Mouse (Mus musculus): ENCODE data around the gene Cfap77. TPM values are rescaled to one million over a fixed set of nuclear protein-coding genes. Genes with fewer than 3 reads are reported as not detected.

Cfap77 gene
- polyA plus RNA-seq, 1 experiment from 2014 or later = 0.27 TPM

GRCm38 (mm10) chr2:28988781-28989180 lies 66.1 kb downstream of the Cfap77 start:
- Histone ChIP-seq H3K4me2 (no peak overlapping the region), H3K27me3 (replicated peaks) (peaks cover 18% of the 10 kb centered on the region; the same call in 1 of the 2 replicates), H3K4me3 (no peak overlapping the region), H3K36me3 (no peaks in the 10 kb centered on the region), H3K9ac (no peak overlapping the region), H3K9me3 (replicated peaks) (no peaks in the 10 kb centered on the region; the same call in 1 of the 2 replicates), H3K27ac (ENCODE audit: poor library complexity, severe bottlenecking) (no peak overlapping the region), H3K4me1 (replicated peaks) (no peaks in the 10 kb centered on the region)
- WGBS = 92% methylated on average over 3 of the region's 3 CpGs
- no peak for ATAC-seq (ENCODE audit: insufficient number of reproducible peaks, low FRiP score)

GRCm38 (mm10) chr2:28980080-28980910 lies 74.6 kb downstream of the Cfap77 start:
- H3K27ac ChIP-seq (ENCODE audit: poor library complexity, severe bottlenecking) = no peak overlapping the region
- H3K9ac ChIP-seq = no peak overlapping the region; the same call in 1 of the 2 replicates
- H3K4me1 ChIP-seq (replicated peaks) = no peaks in the 10 kb centered on the region
- H3K27me3 ChIP-seq (replicated peaks) = peaks cover 29% of the 10 kb centered on the region
- no peak overlapping the region for H3K4me2 ChIP-seq
- no peaks in the 10 kb centered on the region for H3K9me3 ChIP-seq (replicated peaks)
- no peak for ATAC-seq (ENCODE audit: insufficient number of reproducible peaks, low FRiP score)
- WGBS = 73% methylated on average over 20 of the region's 20 CpGs
- H3K36me3 ChIP-seq = no peaks in the 10 kb centered on the region
- no peak overlapping the region for H3K4me3 ChIP-seq

- no peaks in the 10 kb centered on the region for H3K9me3 ChIP-seq (replicated peaks)
- no peak overlapping the region for H3K27ac ChIP-seq (ENCODE audit: poor library complexity, severe bottlenecking)
- H3K4me1 ChIP-seq (replicated peaks) = peaks cover 8% of the 10 kb centered on the region
- no peak for ATAC-seq (ENCODE audit: insufficient number of reproducible peaks, low FRiP score)
- no peak overlapping the region for H3K4me2 ChIP-seq
- no peak overlapping the region for H3K9ac ChIP-seq
- H3K27me3 ChIP-seq (replicated peaks) = peaks cover 41% of the 10 kb centered on the region
- H3K36me3 ChIP-seq = no peaks in the 10 kb centered on the region
- 69% methylated on average over 4 of the region's 4 CpGs for WGBS
- no peak overlapping the region for H3K4me3 ChIP-seq
Observed at GRCm38 (mm10) chr2:28978461-28978860, 76.4 kb downstream of the Cfap77 start.

GRCm38 (mm10) chr2:28976635-28977034 lies 78.2 kb downstream of the Cfap77 start:
- Histone ChIP-seq H3K4me1 (replicated peaks) (peaks cover 8% of the 10 kb centered on the region), H3K9me3 (replicated peaks) (no peaks in the 10 kb centered on the region), H3K27ac (ENCODE audit: poor library complexity, severe bottlenecking) (no peak overlapping the region), H3K27me3 (replicated peaks) (peaks cover 53% of the 10 kb centered on the region), H3K36me3 (no peaks in the 10 kb centered on the region), H3K9ac (no peak overlapping the region), H3K4me3 (no peak overlapping the region), H3K4me2 (no peak overlapping the region)
- ATAC-seq (ENCODE audit: insufficient number of reproducible peaks, low FRiP score) = no peak
- WGBS = 11% methylated on average over 7 of the region's 7 CpGs

- Histone ChIP-seq H3K4me2 (no peak overlapping the region), H3K9ac (no peak overlapping the region), H3K36me3 (no peaks in the 10 kb centered on the region), H3K4me1 (replicated peaks) (peaks cover 8% of the 10 kb centered on the region), H3K27me3 (replicated peaks) (peaks cover 61% of the 10 kb centered on the region), H3K4me3 (no peak overlapping the region), H3K27ac (ENCODE audit: poor library complexity, severe bottlenecking) (no peak overlapping the region), H3K9me3 (replicated peaks) (no peaks in the 10 kb centered on the region)
- ATAC-seq (ENCODE audit: insufficient number of reproducible peaks, low FRiP score) = no peak
- WGBS = 63% methylated on average over 5 of the region's 5 CpGs
Observed at GRCm38 (mm10) chr2:28975604-28976003, 79.3 kb downstream of the Cfap77 start.

GRCm38 (mm10) chr2:28974520-28974919 lies 80.3 kb downstream of the Cfap77 start:
- H3K27ac ChIP-seq (ENCODE audit: poor library complexity, severe bottlenecking) = no peak overlapping the region
- WGBS = 21% methylated on average over 6 of the region's 6 CpGs
- H3K4me3 ChIP-seq = no peak overlapping the region
- no peak overlapping the region for H3K9ac ChIP-seq
- H3K36me3 ChIP-seq = no peaks in the 10 kb centered on the region
- H3K4me2 ChIP-seq = no peak overlapping the region
- peaks cover 8% of the 10 kb centered on the region for H3K4me1 ChIP-seq (replicated peaks)
- H3K9me3 ChIP-seq (replicated peaks) = no peaks in the 10 kb centered on the region
- no peak for ATAC-seq (ENCODE audit: insufficient number of reproducible peaks, low FRiP score)
- peaks cover 62% of the 10 kb centered on the region for H3K27me3 ChIP-seq (replicated peaks)

GRCm38 (mm10) chr2:28973832-28974450 lies 80.9 kb downstream of the Cfap77 start:
- H3K4me2 ChIP-seq = no peak overlapping the region
- peaks cover 8% of the 10 kb centered on the region for H3K4me1 ChIP-seq (replicated peaks)
- WGBS = 35% methylated on average over 15 of the region's 15 CpGs
- no peaks in the 10 kb centered on the region for H3K9me3 ChIP-seq (replicated peaks)
- H3K36me3 ChIP-seq = no peaks in the 10 kb centered on the region
- peaks cover 65% of the 10 kb centered on the region for H3K27me3 ChIP-seq (replicated peaks)
- ATAC-seq (ENCODE audit: insufficient number of reproducible peaks, low FRiP score) = no peak
- H3K27ac ChIP-seq (ENCODE audit: poor library complexity, severe bottlenecking) = no peak overlapping the region
- no peak overlapping the region for H3K9ac ChIP-seq
- no peak overlapping the region for H3K4me3 ChIP-seq

- no peak overlapping the region for H3K27ac ChIP-seq (ENCODE audit: poor library complexity, severe bottlenecking)
- peaks cover 49% of the 10 kb centered on the region for H3K27me3 ChIP-seq (replicated peaks)
- 76% methylated on average over 14 of the region's 14 CpGs for WGBS
- no peaks in the 10 kb centered on the region for H3K9me3 ChIP-seq (replicated peaks)
- peaks cover 8% of the 10 kb centered on the region for H3K4me1 ChIP-seq (replicated peaks)
- no peak overlapping the region for H3K9ac ChIP-seq
- no peak overlapping the region for H3K4me3 ChIP-seq
- no peak for ATAC-seq (ENCODE audit: insufficient number of reproducible peaks, low FRiP score)
- H3K36me3 ChIP-seq = no peaks in the 10 kb centered on the region
- no peak overlapping the region for H3K4me2 ChIP-seq
Observed at GRCm38 (mm10) chr2:28970424-28970823, 84.4 kb downstream of the Cfap77 start.

GRCm38 (mm10) chr2:28968278-28968677 lies 86.6 kb downstream of the Cfap77 start:
- Histone ChIP-seq H3K36me3 (no peaks in the 10 kb centered on the region), H3K9ac (no peak overlapping the region), H3K4me3 (no peak overlapping the region), H3K4me1 (replicated peaks) (no peaks in the 10 kb centered on the region), H3K27me3 (replicated peaks) (peaks cover 27% of the 10 kb centered on the region), H3K4me2 (no peak overlapping the region), H3K27ac (ENCODE audit: poor library complexity, severe bottlenecking) (no peak overlapping the region), H3K9me3 (replicated peaks) (no peaks in the 10 kb centered on the region)
- ATAC-seq (ENCODE audit: insufficient number of reproducible peaks, low FRiP score) = no peak
- 70% methylated on average over 1 of the region's 1 CpGs for WGBS

GRCm38 (mm10) chr2:28966151-28966795 lies 88.6 kb downstream of the Cfap77 start:
- Histone ChIP-seq H3K9ac (no peak overlapping the region), H3K4me1 (replicated peaks) (no peaks in the 10 kb centered on the region), H3K27ac (ENCODE audit: poor library complexity, severe bottlenecking) (no peak overlapping the region), H3K36me3 (no peaks in the 10 kb centered on the region), H3K9me3 (replicated peaks) (no peaks in the 10 kb centered on the region), H3K4me3 (no peak overlapping the region), H3K4me2 (no peak overlapping the region), H3K27me3 (replicated peaks) (peaks cover 13% of the 10 kb centered on the region)
- ATAC-seq (ENCODE audit: insufficient number of reproducible peaks, low FRiP score) = no peak
- 65% methylated on average over 14 of the region's 14 CpGs for WGBS

- Histone ChIP-seq H3K4me2 (no peak overlapping the region), H3K9me3 (replicated peaks) (no peaks in the 10 kb centered on the region), H3K36me3 (no peaks in the 10 kb centered on the region), H3K27ac (ENCODE audit: poor library complexity, severe bottlenecking) (no peak overlapping the region), H3K4me3 (no peak overlapping the region), H3K9ac (no peak overlapping the region), H3K4me1 (replicated peaks) (no peaks in the 10 kb centered on the region), H3K27me3 (replicated peaks) (peaks cover 5% of the 10 kb centered on the region)
- peak; percentile 73 for ATAC-seq (ENCODE audit: insufficient number of reproducible peaks, low FRiP score)
- WGBS = 61% methylated on average over 6 of the region's 6 CpGs
Observed at GRCm38 (mm10) chr2:28963565-28963964, 91.3 kb downstream of the Cfap77 start.

All from heart, embryonic 12.5 days (tissue).